Mouse (Mus musculus) erythroblast, embryonic 14.5 days (primary cell): ENCODE data around the gene Prss56.

Experiments used
- GATA1 ChIP-seq: IDR thresholded peaks from 2 replicates; pipeline ENCODE4 v1.6.1; 2012; ENCODE audit warnings: low read length, inconsistent platforms, mixed read lengths
- TAL1 ChIP-seq: IDR thresholded peaks from 3 replicates; pipeline ENCODE4 v1.6.1; 2012; ENCODE audit warnings: low read length, inconsistent platforms, mixed read lengths

- TF ChIP-seq GATA1 (no peak), TAL1 (no peak)
These were observed 42.6 kb downstream of the Prss56 start for GRCm38 (mm10) chr1:87225739-87226138.
